Comparison of ENCODE assay signal across 25 mouse cellular contexts in the genomic region with DNA sequence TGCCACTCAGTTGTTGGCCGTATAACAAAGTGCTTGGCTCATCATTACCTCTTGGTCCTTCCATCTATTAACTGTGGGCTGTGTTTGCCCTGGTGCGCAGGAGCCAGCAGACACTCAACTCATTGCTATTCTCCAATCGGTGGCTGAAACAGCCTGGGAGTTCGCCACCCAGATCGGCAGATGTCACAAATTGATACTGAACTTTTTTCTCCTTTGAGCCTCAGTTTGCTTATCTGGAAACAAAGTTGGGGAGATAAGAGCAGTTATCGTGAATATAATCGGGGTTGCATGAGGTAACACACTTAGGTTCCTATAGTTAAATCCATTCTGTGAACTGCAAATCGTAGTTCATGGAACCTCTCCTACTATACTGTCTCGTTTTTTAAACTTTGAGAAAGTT. TPM values are rescaled to one million over a fixed set of nuclear protein-coding genes. Genes with fewer than 3 reads are reported as not detected.
A peak's percentile ranks its signal among the peaks of the same experiment; 100 is the strongest.
DNase-seq lines count a peak whose midpoint lies in the region; ATAC-seq and TF ChIP-seq lines count a peak whose summit lies in the region.
"Had no signal": no experiment of that assay in that cellular context is flagged by ENCODE, and none has a peak within 500 bp of the region (broad histone marks: within the 10 kb centered on the region; RNA-seq: fewer than 3 reads in every experiment).

No protein-coding gene starts in this region.

- H3K27ac ChIP-seq in embryonic facial prominence, embryonic 14.5 days (replicated peaks; ENCODE audit: low read depth, low read length) = 0 out of 2 replicates have a peak overlapping the region, but pooled peaks have one; percentile 74
- no peak overlapping the region for H3K27ac ChIP-seq in embryonic facial prominence, embryonic 10.5 days (replicated peaks)
- peak overlapping the region; percentile 76; the same call in 1 of the 2 replicates for H3K27ac ChIP-seq in kidney, embryonic 15.5 days
- H3K27ac ChIP-seq in lung, embryonic 15.5 days = peak overlapping the region; percentile 79; the same call in 1 of the 2 replicates
- H3K27ac ChIP-seq in limb, embryonic 14.5 days (replicated peaks; ENCODE audit: low read depth, low read length) = 0 out of 2 replicates have a peak overlapping the region, but pooled peaks have one; percentile 39
- H3K27ac ChIP-seq: forebrain, embryonic 13.5 days; heart, embryonic 13.5 days; hindbrain, embryonic 15.5 days had no signal

- H3K4me1 ChIP-seq in embryonic facial prominence, embryonic 14.5 days (ENCODE audit: control insufficient read depth, insufficient read depth, low read length) = peaks cover 26% of the 10 kb centered on the region
- peaks cover 50% of the 10 kb centered on the region for H3K4me1 ChIP-seq in embryonic facial prominence, embryonic 10.5 days
- peaks cover 41% of the 10 kb centered on the region for H3K4me1 ChIP-seq in kidney, embryonic 15.5 days
- peaks cover 30% of the 10 kb centered on the region for H3K4me1 ChIP-seq in lung, embryonic 15.5 days
- H3K4me1 ChIP-seq in limb, embryonic 14.5 days (ENCODE audit: control insufficient read depth, insufficient read depth, low read length) = peaks cover 24% of the 10 kb centered on the region

- WGBS in embryonic facial prominence, embryonic 14.5 days = 79% methylated on average over 9 of the region's 9 CpGs
- WGBS in embryonic facial prominence, embryonic 10.5 days = 84% methylated on average over 9 of the region's 9 CpGs
- 61% methylated on average over 9 of the region's 9 CpGs for WGBS in kidney, embryonic 15.5 days
- 40% methylated on average over 9 of the region's 9 CpGs for WGBS in lung, embryonic 15.5 days
- WGBS in limb, embryonic 14.5 days = 54% methylated on average over 9 of the region's 9 CpGs

- H3K9me3 ChIP-seq in embryonic facial prominence, embryonic 14.5 days (ENCODE audit: control insufficient read depth, low read length) = no peaks in the 10 kb centered on the region
- no peaks in the 10 kb centered on the region for H3K9me3 ChIP-seq in embryonic facial prominence, embryonic 10.5 days
- H3K9me3 ChIP-seq in kidney, embryonic 15.5 days (replicated peaks) = no peaks in the 10 kb centered on the region
- H3K9me3 ChIP-seq in lung, embryonic 15.5 days = no peaks in the 10 kb centered on the region
- no peaks in the 10 kb centered on the region for H3K9me3 ChIP-seq in limb, embryonic 14.5 days (ENCODE audit: control insufficient read depth, low read length)
- H3K9me3 ChIP-seq: embryonic facial prominence, embryonic 13.5 days; forebrain, embryonic 13.5 days; heart, embryonic 13.5 days; hindbrain, embryonic 15.5 days had no signal

- H3K27me3 ChIP-seq in embryonic facial prominence, embryonic 14.5 days (replicated peaks; ENCODE audit: control insufficient read depth, insufficient read depth, low read length) = no peaks in the 10 kb centered on the region
- H3K27me3 ChIP-seq in embryonic facial prominence, embryonic 10.5 days (replicated peaks; ENCODE audit: low read depth, poor library complexity, severe bottlenecking) = no peaks in the 10 kb centered on the region
- peaks cover 33% of the 10 kb centered on the region for H3K27me3 ChIP-seq in kidney, embryonic 15.5 days
- H3K27me3 ChIP-seq in lung, embryonic 15.5 days = 0 out of 2 replicates have a peak, but pooled peaks cover 4% of the 10 kb centered on the region
- no peaks in the 10 kb centered on the region for H3K27me3 ChIP-seq in limb, embryonic 14.5 days (ENCODE audit: control insufficient read depth, insufficient read depth, low read length)
- H3K27me3 ChIP-seq: hindbrain, embryonic 15.5 days; Patski had no signal

- H3K36me3 ChIP-seq in embryonic facial prominence, embryonic 14.5 days (ENCODE audit: control insufficient read depth, insufficient read depth, low read length) = no peaks in the 10 kb centered on the region
- no peaks in the 10 kb centered on the region for H3K36me3 ChIP-seq in embryonic facial prominence, embryonic 10.5 days (replicated peaks)
- H3K36me3 ChIP-seq in kidney, embryonic 15.5 days = no peaks in the 10 kb centered on the region
- H3K36me3 ChIP-seq in lung, embryonic 15.5 days = no peaks in the 10 kb centered on the region
- no peaks in the 10 kb centered on the region for H3K36me3 ChIP-seq in limb, embryonic 14.5 days (ENCODE audit: control insufficient read depth, insufficient read depth, low read length)
- H3K36me3 ChIP-seq: embryonic facial prominence, embryonic 13.5 days; heart, embryonic 13.5 days; hindbrain, embryonic 15.5 days had no signal

- no peak overlapping the region for H3K9ac ChIP-seq in embryonic facial prominence, embryonic 14.5 days (ENCODE audit: low read depth, low read length)
- H3K9ac ChIP-seq in kidney, embryonic 15.5 days = no peak overlapping the region
- no peak overlapping the region for H3K9ac ChIP-seq in lung, embryonic 15.5 days
- H3K9ac ChIP-seq in limb, embryonic 14.5 days (ENCODE audit: low read depth, low read length, severe bottlenecking) = no peak overlapping the region
- H3K9ac ChIP-seq: embryonic facial prominence, embryonic 13.5 days; forebrain, embryonic 13.5 days; forebrain, postnatal 0 days; heart, embryonic 13.5 days; hindbrain, embryonic 15.5 days had no signal

- no peak for DNase-seq in embryonic facial prominence, embryonic 14.5 days (ENCODE audit: low spot score)
- DNase-seq in embryonic facial prominence, embryonic 10.5 days (ENCODE audit: low spot score) = no peak
- DNase-seq in kidney, adult 9 months = no peak
- DNase-seq in lung, postnatal 10 days = no peak
- DNase-seq in limb, embryonic 14.5 days (ENCODE audit: low spot score) = no peak
- DNase-seq in frontal cortex, postnatal 14 days (ENCODE audit: low spot score in 2 of 2) = no peak
- DNase-seq: adrenal gland, postnatal 14 days; B cell, adult 2 months; cerebellum, adult 11-12 months; cerebellum, adult 9-10 months; cerebellum, postnatal 25 days; forebrain, postnatal 0 days; gastrocnemius, postnatal 14 days; heart, postnatal 36 days had no signal

- TF ChIP-seq POLR2A in limb, embryonic 14.5 days (IDR thresholded peaks at IDR 0.05; ENCODE audit: borderline replicate concordance, extremely low read depth, insufficient read depth, insufficient read length) = no peak

- no peak overlapping the region for H3K4me3 ChIP-seq in embryonic facial prominence, embryonic 14.5 days (ENCODE audit: low read depth, low read length)
- no peak overlapping the region for H3K4me3 ChIP-seq in embryonic facial prominence, embryonic 10.5 days
- no peak overlapping the region for H3K4me3 ChIP-seq in kidney, embryonic 15.5 days (replicated peaks)
- no peak overlapping the region for H3K4me3 ChIP-seq in lung, embryonic 15.5 days
- no peak overlapping the region for H3K4me3 ChIP-seq in limb, embryonic 14.5 days (replicated peaks; ENCODE audit: low read length)
- H3K4me3 ChIP-seq: embryonic facial prominence, embryonic 13.5 days; forebrain, embryonic 13.5 days; heart, embryonic 13.5 days; hindbrain, embryonic 15.5 days had no signal

- H3K4me2 ChIP-seq in embryonic facial prominence, embryonic 14.5 days (ENCODE audit: low read depth, low read length) = no peak overlapping the region
- H3K4me2 ChIP-seq in kidney, embryonic 15.5 days = no peak overlapping the region
- no peak overlapping the region for H3K4me2 ChIP-seq in lung, embryonic 15.5 days
- H3K4me2 ChIP-seq in limb, embryonic 14.5 days (replicated peaks; ENCODE audit: low read depth, low read length, severe bottlenecking) = no peak overlapping the region
- H3K4me2 ChIP-seq: embryonic facial prominence, embryonic 13.5 days; forebrain, embryonic 13.5 days; heart, embryonic 13.5 days; hindbrain, embryonic 15.5 days had no signal

- ATAC-seq in embryonic facial prominence, embryonic 14.5 days (ENCODE audit: low read depth) = no peak
- no peak for ATAC-seq in kidney, embryonic 15.5 days (replicated peaks; ENCODE audit: low FRiP score)
- no peak for ATAC-seq in lung, embryonic 15.5 days (ENCODE audit: borderline replicate concordance, extremely low read depth, low FRiP score, low TSS enrichment)
- no peak for ATAC-seq in limb, embryonic 14.5 days (ENCODE audit: low FRiP score, low read depth)
- ATAC-seq: activated CD4-positive, CD25-positive, alpha-beta regulatory T cell, adult 4 months; CD4-positive, CD25-positive, alpha-beta regulatory T cell, adult 4 months; forebrain, embryonic 13.5 days; forebrain, postnatal 0 days; Patski had no signal

RNA-seq across cellular contexts. Expression of a gene that starts 19.3 kb away (rescaled TPM):
- 115 and 128 TPM in 2 replicates for polyA plus RNA-seq in embryonic facial prominence, embryonic 14.5 days (2014; fragmentation: Nextera tagmentation; extraction: Ambion mirVana)
- polyA plus RNA-seq in embryonic facial prominence, embryonic 10.5 days (2016; fragmentation: Nextera tagmentation; extraction: Ambion mirVana) = 144 and 150 TPM in 2 replicates
- 136 and 153 TPM in 2 replicates for polyA plus RNA-seq in kidney, embryonic 15.5 days (2015; fragmentation: Nextera tagmentation; extraction: Ambion mirVana)
- 121 and 124 TPM in 2 replicates for polyA plus RNA-seq in lung, embryonic 15.5 days (2015; fragmentation: Nextera tagmentation; extraction: Ambion mirVana)
- 126 and 142 TPM in 2 replicates for polyA plus RNA-seq in limb, embryonic 14.5 days (2012; rRNA removed)
- 112 and 115 TPM in 2 replicates for polyA plus RNA-seq in limb, embryonic 14.5 days (2014; fragmentation: Nextera tagmentation; extraction: Ambion mirVana)

RNA-seq across cellular contexts. Expression of a gene that starts 23.0 kb away (rescaled TPM):
- 159 and 218 TPM in 2 replicates for polyA plus RNA-seq in embryonic facial prominence, embryonic 14.5 days (2014; fragmentation: Nextera tagmentation; extraction: Ambion mirVana)
- 10.4 and 15.6 TPM in 2 replicates for polyA plus RNA-seq in embryonic facial prominence, embryonic 10.5 days (2016; fragmentation: Nextera tagmentation; extraction: Ambion mirVana)
- 53.5 and 53.9 TPM in 2 replicates for polyA plus RNA-seq in kidney, embryonic 15.5 days (2015; fragmentation: Nextera tagmentation; extraction: Ambion mirVana)
- 57.1 and 59.5 TPM in 2 replicates for polyA plus RNA-seq in lung, embryonic 15.5 days (2015; fragmentation: Nextera tagmentation; extraction: Ambion mirVana)
- polyA plus RNA-seq in limb, embryonic 14.5 days (2012; rRNA removed) = 50.7 and 53.7 TPM in 2 replicates
- polyA plus RNA-seq in limb, embryonic 14.5 days (2014; fragmentation: Nextera tagmentation; extraction: Ambion mirVana) = 59.0 and 78.6 TPM in 2 replicates
- polyA plus RNA-seq: activated CD4-positive, CD25-positive, alpha-beta regulatory T cell, adult 4 months; CD4-positive, CD25-positive, alpha-beta regulatory T cell, adult 4 months had no signal

RNA-seq across cellular contexts. Expression of a gene that starts 38.0 kb away (rescaled TPM):
- 20.2 and 20.3 TPM in 2 replicates for polyA plus RNA-seq in embryonic facial prominence, embryonic 14.5 days (2014; fragmentation: Nextera tagmentation; extraction: Ambion mirVana)
- 30.2 and 30.6 TPM in 2 replicates for polyA plus RNA-seq in embryonic facial prominence, embryonic 10.5 days (2016; fragmentation: Nextera tagmentation; extraction: Ambion mirVana)
- 45.1 and 53.9 TPM in 2 replicates for polyA plus RNA-seq in kidney, embryonic 15.5 days (2015; fragmentation: Nextera tagmentation; extraction: Ambion mirVana)
- 41.6 and 42.8 TPM in 2 replicates for polyA plus RNA-seq in lung, embryonic 15.5 days (2015; fragmentation: Nextera tagmentation; extraction: Ambion mirVana)
- 77.9 and 114 TPM in 2 replicates for polyA plus RNA-seq in limb, embryonic 14.5 days (2012; rRNA removed)
- polyA plus RNA-seq in limb, embryonic 14.5 days (2014; fragmentation: Nextera tagmentation; extraction: Ambion mirVana) = 15.3 and 21.8 TPM in 2 replicates
- polyA plus RNA-seq: activated CD4-positive, CD25-positive, alpha-beta regulatory T cell, adult 4 months had no signal

RNA-seq across cellular contexts. Expression of a gene that starts 58.9 kb away (rescaled TPM):
- polyA plus RNA-seq in embryonic facial prominence, embryonic 14.5 days (2014; fragmentation: Nextera tagmentation; extraction: Ambion mirVana) = 6.0 and 6.9 TPM in 2 replicates
- polyA plus RNA-seq in embryonic facial prominence, embryonic 10.5 days (2016; fragmentation: Nextera tagmentation; extraction: Ambion mirVana) = 1.9 and 2.5 TPM in 2 replicates
- polyA plus RNA-seq in kidney, embryonic 15.5 days (2015; fragmentation: Nextera tagmentation; extraction: Ambion mirVana) = 1.5 and 10.1 TPM in 2 replicates
- 0.91 and 1.4 TPM in 2 replicates for polyA plus RNA-seq in lung, embryonic 15.5 days (2015; fragmentation: Nextera tagmentation; extraction: Ambion mirVana)
- polyA plus RNA-seq in limb, embryonic 14.5 days (2012; rRNA removed) = 0.16 TPM in 1 of 2 replicates, not detected in the other
- not detected in 2 replicates for polyA plus RNA-seq in limb, embryonic 14.5 days (2014; fragmentation: Nextera tagmentation; extraction: Ambion mirVana)
- polyA plus RNA-seq: activated CD4-positive, CD25-positive, alpha-beta regulatory T cell, adult 4 months; CD4-positive, CD25-positive, alpha-beta regulatory T cell, adult 4 months; gonadal fat pad, adult 2 months; heart, embryonic 13.5 days; heart, postnatal 0 days; Patski had no signal
